Mouse (Mus musculus): Measurements from ENCODE around the gene D630023F18Rik. TPM values are rescaled to one million over a fixed set of nuclear protein-coding genes. Genes with fewer than 3 reads are reported as not detected.

Gene D630023F18Rik
- total and polyA plus RNA-seq, 3 experiments = not detected

GRCm38 (mm10) chr1:65091566-65091965 lies 31.4 kb downstream of the D630023F18Rik start:
- no peak for TF ChIP-seq MYC (IDR thresholded peaks at IDR 0.05; ENCODE audit: low read depth, low read length)
- TF ChIP-seq POLR2AphosphoS5 (IDR thresholded peaks at IDR 0.05; ENCODE audit: borderline replicate concordance, low read depth, low read length) = no peak
- no peak for TF ChIP-seq ZNF384 (IDR thresholded peaks at IDR 0.05; ENCODE audit: low read depth, low read length)
- no peak for TF ChIP-seq JUND (IDR thresholded peaks at IDR 0.05; ENCODE audit: low read depth, low read length)
- no peak for TF ChIP-seq CTCF (IDR thresholded peaks at IDR 0.05 in 2 of 3, conservative IDR thresholded peaks at IDR 0.05 in 1 of 3; ENCODE audit: control insufficient read depth in 1 of 3, insufficient read depth in 1 of 3, low read depth in 2 of 3, low read length in 3 of 3, poor library complexity in 1 of 3, severe bottlenecking in 1 of 3)
- no peak for TF ChIP-seq POLR2AphosphoS2 (IDR thresholded peaks at IDR 0.05; ENCODE audit: low read length)
- no peak for TF ChIP-seq NELFE (IDR thresholded peaks at IDR 0.05; ENCODE audit: low read depth, low read length)
- no peak for TF ChIP-seq RCOR1 (IDR thresholded peaks at IDR 0.05; ENCODE audit: low read depth, low read length)
- TF ChIP-seq HCFC1 (IDR thresholded peaks at IDR 0.05; ENCODE audit: low read depth, low read length) = no peak
- TF ChIP-seq POLR2A (IDR thresholded peaks at IDR 0.05; ENCODE audit: control insufficient read depth in 1 of 2, insufficient read depth in 1 of 2, low read depth in 1 of 2, low read length in 2 of 2, poor library complexity in 1 of 2) = no peak
- H3K4me1 ChIP-seq (ENCODE audit: control insufficient read depth in 1 of 2, insufficient read depth in 2 of 2, low read length in 2 of 2) = no peaks in the 10 kb centered on the region
- no peak overlapping the region for H3K9ac ChIP-seq (ENCODE audit: control insufficient read depth, low read depth, low read length, poor library complexity, severe bottlenecking)
- H3K9me3 ChIP-seq (replicated peaks; ENCODE audit: insufficient read depth, low read length) = no peaks in the 10 kb centered on the region
- no peak overlapping the region for H3K27ac ChIP-seq (ENCODE audit: control insufficient read depth, low read depth, low read length)
- no peaks in the 10 kb centered on the region for H3K36me3 ChIP-seq (ENCODE audit: control insufficient read depth in 1 of 2, insufficient read depth in 2 of 2, low read length in 2 of 2)
- H3K27me3 ChIP-seq (ENCODE audit: control insufficient read depth in 1 of 2, insufficient read depth in 2 of 2, low read length in 2 of 2) = no peaks in the 10 kb centered on the region; a peak in 1 of 4 replicates
- H3K79me2 ChIP-seq (ENCODE audit: control insufficient read depth, insufficient read depth, low read length, poor library complexity) = no peaks in the 10 kb centered on the region
- no peak for DNase-seq (ENCODE audit: low read depth, low spot score)
- H3K4me3 ChIP-seq (ENCODE audit: control insufficient read depth in 1 of 2, insufficient read depth in 1 of 2, low read depth in 2 of 2, low read length in 2 of 2) = no peak overlapping the region

- H3K27ac ChIP-seq (ENCODE audit: control insufficient read depth, low read depth, low read length) = no peak overlapping the region
- no peaks in the 10 kb centered on the region; a peak in 1 of 4 replicates for H3K27me3 ChIP-seq (ENCODE audit: control insufficient read depth in 1 of 2, insufficient read depth in 2 of 2, low read length in 2 of 2)
- H3K9ac ChIP-seq (ENCODE audit: control insufficient read depth, low read depth, low read length, poor library complexity, severe bottlenecking) = no peak overlapping the region
- TF ChIP-seq ETS1 (IDR thresholded peaks at IDR 0.05; ENCODE audit: low read depth, low read length) (no peak), MEF2A (IDR thresholded peaks at IDR 0.05; ENCODE audit: extremely low read depth, insufficient replicate concordance, low read depth, low read length, poor library complexity, severe bottlenecking) (no peak), USF1 (IDR thresholded peaks at IDR 0.05; ENCODE audit: low read depth, low read length) (no peak), MAZ (IDR thresholded peaks at IDR 0.05; ENCODE audit: low read depth, low read length) (no peak), MYB (IDR thresholded peaks at IDR 0.05; ENCODE audit: low read depth, low read length) (no peak), MAFK (IDR thresholded peaks at IDR 0.05; ENCODE audit: borderline replicate concordance, low read depth, low read length) (no peak)
- H3K4me3 ChIP-seq (ENCODE audit: control insufficient read depth in 1 of 2, insufficient read depth in 1 of 2, low read depth in 2 of 2, low read length in 2 of 2) = no peak overlapping the region
- DNase-seq (ENCODE audit: low read depth, low spot score) = no peak
- no peaks in the 10 kb centered on the region for H3K79me2 ChIP-seq (ENCODE audit: control insufficient read depth, insufficient read depth, low read length, poor library complexity)
- H3K9me3 ChIP-seq (replicated peaks; ENCODE audit: insufficient read depth, low read length) = no peaks in the 10 kb centered on the region
- no peaks in the 10 kb centered on the region for H3K4me1 ChIP-seq (ENCODE audit: control insufficient read depth in 1 of 2, insufficient read depth in 2 of 2, low read length in 2 of 2)
- no peaks in the 10 kb centered on the region for H3K36me3 ChIP-seq (ENCODE audit: control insufficient read depth in 1 of 2, insufficient read depth in 2 of 2, low read length in 2 of 2)
Measured at GRCm38 (mm10) chr1:65090370-65090769, 32.6 kb downstream of the D630023F18Rik start.
